Mouse (Mus musculus) forebrain, embryonic 11.5 days (tissue): ENCODE measurements around the gene Pbx1. TPM values are rescaled to one million over a fixed set of nuclear protein-coding genes. Genes with fewer than 3 reads are reported as not detected.

Source experiments
- ATAC-seq: fragments of 200-750 bp; cut with Nextera tagmentation; replicated peaks from 2 replicates; pipeline ENCODE4 v1.8.0; 2017; ENCODE audit warnings: moderate TSS enrichment; ENCODE audit not compliant: low FRiP score
- DNase-seq: peaks from one replicate; pipeline ENCODE4 v3.0.0-alpha.2; 2017; ENCODE audit warnings: low spot score
- H3K27ac ChIP-seq: fragments of 300-500 bp; sonication (generic); 2 replicates; pipeline ENCODE4 v1.5.1; 2014; ENCODE audit warnings: low read depth, low read length
- H3K27me3 ChIP-seq: fragments of 300-500 bp; sonication (generic); 2 replicates; pipeline ENCODE4 v1.6.1; 2014; ENCODE audit warnings: mild to moderate bottlenecking, low read length, mixed read lengths; ENCODE audit not compliant: control insufficient read depth, insufficient read depth
- H3K36me3 ChIP-seq: fragments of 300-500 bp; sonication (generic); 2 replicates; pipeline ENCODE4 v1.6.1; 2014; ENCODE audit warnings: mild to moderate bottlenecking, low read length, moderate library complexity, mixed read lengths; ENCODE audit not compliant: control insufficient read depth, insufficient read depth
- H3K4me1 ChIP-seq: fragments of 300-500 bp; sonication (generic); replicated peaks from 2 replicates; pipeline ENCODE4 v1.6.1; 2014; ENCODE audit warnings: low read length, mixed read lengths; ENCODE audit not compliant: control insufficient read depth, insufficient read depth
- H3K4me2 ChIP-seq: fragments of 300-500 bp; sonication (generic); 2 replicates; pipeline ENCODE4 v1.6.1; 2014; ENCODE audit warnings: low read depth, mild to moderate bottlenecking, low read length, moderate library complexity, mixed read lengths; ENCODE audit not compliant: severe bottlenecking
- H3K4me3 ChIP-seq: fragments of 300-500 bp; sonication (generic); 2 replicates; pipeline ENCODE4 v1.5.1; 2014; ENCODE audit warnings: low read depth, low read length
- H3K9ac ChIP-seq: fragments of 300-500 bp; sonication (generic); 2 replicates; pipeline ENCODE4 v1.6.1; 2014; ENCODE audit warnings: low read length
- H3K9me3 ChIP-seq: fragments of 300-500 bp; sonication (generic); 2 replicates; pipeline ENCODE4 v1.6.1; 2016; ENCODE audit warnings: low read length, mixed read lengths; ENCODE audit not compliant: control insufficient read depth
- WGBS: fragments of 180-500 bp; shearing (Covaris S2); extraction: QIAGEN DNeasy Blood & Tissue Kit; methylation state at CpG from one replicate; pipeline ENCODE4 v1.1.7; 2014; 5-methylcytosine and 5-hydroxymethylcytosine counted together
- polyA plus RNA-seq: library from polyadenylated mRNA; unstranded; fragments of >200 nt; fragmentation: Nextera tagmentation; extraction: Ambion mirVana; gene quantifications from 2 replicates; pipeline ENCODE4 v1.2.1, GENCODE M21; 2014

The Pbx1 gene
- polyA plus RNA-seq, 1 experiment from 2014 or later, result 51.1 TPM

DNA sequence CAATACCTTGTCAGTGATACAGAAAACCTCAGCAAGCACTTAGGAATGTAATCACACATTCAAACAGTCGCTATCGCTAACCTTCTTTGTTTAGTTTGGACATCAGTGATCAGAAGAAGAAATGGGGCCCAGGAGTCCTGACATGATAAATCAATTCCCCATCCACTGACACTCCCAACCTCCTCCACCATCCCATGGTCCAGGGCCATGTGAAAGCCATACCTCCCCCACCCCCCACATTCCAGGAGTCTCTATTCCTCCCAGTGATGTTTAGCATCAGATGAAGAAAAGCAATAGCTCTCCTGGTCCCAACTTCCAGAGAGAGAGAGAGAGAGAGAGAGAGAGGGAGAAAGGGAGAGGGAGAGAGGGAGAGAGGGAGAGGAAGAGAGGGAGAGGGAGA lies 28.5 kb downstream of the Pbx1 start:
- WGBS, result 81% methylated on average over 2 of the region's 2 CpGs
- Histone ChIP-seq H3K4me2 (no peak overlapping the region), H3K9me3 (no peaks in the 10 kb centered on the region), H3K27me3 (no peaks in the 10 kb centered on the region), H3K4me3 (no peak overlapping the region), H3K36me3 (no peaks in the 10 kb centered on the region; the same call in 1 of the 2 replicates), H3K4me1 (peaks cover 13% of the 10 kb centered on the region), H3K27ac (no peak overlapping the region), H3K9ac (no peak overlapping the region)
- ATAC-seq (no peak), DNase-seq (peak; percentile 23)

DNA sequence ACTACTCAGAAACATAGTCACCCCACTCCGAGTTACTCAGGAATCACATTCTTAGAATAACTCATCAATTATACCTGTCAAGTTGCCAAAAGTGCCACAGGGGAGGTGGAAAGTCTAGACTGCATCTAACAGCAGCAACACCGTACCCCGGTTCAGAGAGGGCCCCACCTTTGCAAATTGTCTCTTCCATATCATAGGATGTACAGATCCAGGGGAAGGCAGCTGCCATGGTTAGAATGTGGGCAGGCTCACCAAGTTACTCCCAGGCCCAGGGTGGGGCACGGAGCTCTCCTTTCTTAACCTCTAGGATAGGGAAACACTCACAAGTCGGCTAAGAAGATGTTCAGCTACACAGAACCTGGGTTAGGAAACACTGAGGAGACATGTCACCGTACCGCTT lies 29.4 kb downstream of the Pbx1 start:
- Histone ChIP-seq H3K9me3 (no peaks in the 10 kb centered on the region), H3K4me3 (no peak overlapping the region), H3K9ac (no peak overlapping the region), H3K27ac (no peak overlapping the region), H3K4me1 (peaks cover 13% of the 10 kb centered on the region), H3K4me2 (no peak overlapping the region), H3K36me3 (no peaks in the 10 kb centered on the region; the same call in 1 of the 2 replicates), H3K27me3 (no peaks in the 10 kb centered on the region)
- 73% methylated on average over 7 of the region's 7 CpGs for WGBS
- DNase-seq (peak; percentile 54), ATAC-seq (no peak)

DNA sequence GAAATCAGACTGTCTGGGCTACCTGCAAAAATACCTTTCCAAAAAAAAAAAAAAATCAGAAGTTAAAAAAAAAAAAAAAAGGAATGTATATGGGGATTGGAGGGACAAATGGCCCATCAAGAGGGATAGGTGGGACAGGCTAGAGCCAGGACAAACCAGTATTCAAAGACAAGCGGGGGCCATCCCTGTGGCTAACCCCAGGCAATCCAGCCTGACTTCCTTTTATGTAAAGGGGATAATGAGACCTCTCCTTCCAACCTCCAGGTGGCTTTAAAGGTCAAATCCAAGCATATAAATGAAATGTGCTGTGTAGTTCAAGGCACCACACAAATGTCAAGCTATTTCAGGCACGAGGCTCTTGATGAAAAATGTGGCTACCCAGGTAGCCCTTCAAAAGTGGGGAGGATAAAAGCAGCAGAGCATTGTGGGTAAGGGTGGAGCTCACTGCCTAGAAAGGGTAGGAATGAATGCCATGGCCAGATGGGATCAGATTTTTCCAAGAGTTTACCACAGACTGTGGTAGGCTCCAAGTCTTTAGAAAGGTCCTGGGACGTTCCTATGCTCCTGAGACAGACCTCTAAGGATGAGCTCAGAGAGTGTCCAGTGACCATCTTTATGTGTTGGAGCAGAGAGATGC lies 36.4 kb downstream of the Pbx1 start:
- Histone ChIP-seq H3K9me3 (no peaks in the 10 kb centered on the region), H3K9ac (no peak overlapping the region), H3K4me3 (no peak overlapping the region), H3K4me1 (peaks cover 31% of the 10 kb centered on the region), H3K27me3 (no peaks in the 10 kb centered on the region), H3K27ac (no peak overlapping the region), H3K4me2 (no peak overlapping the region), H3K36me3 (no peaks in the 10 kb centered on the region; the same call in 1 of the 2 replicates)
- ATAC-seq (no peak), DNase-seq (no peak)
- WGBS, result 63% methylated on average over 3 of the region's 3 CpGs

DNA sequence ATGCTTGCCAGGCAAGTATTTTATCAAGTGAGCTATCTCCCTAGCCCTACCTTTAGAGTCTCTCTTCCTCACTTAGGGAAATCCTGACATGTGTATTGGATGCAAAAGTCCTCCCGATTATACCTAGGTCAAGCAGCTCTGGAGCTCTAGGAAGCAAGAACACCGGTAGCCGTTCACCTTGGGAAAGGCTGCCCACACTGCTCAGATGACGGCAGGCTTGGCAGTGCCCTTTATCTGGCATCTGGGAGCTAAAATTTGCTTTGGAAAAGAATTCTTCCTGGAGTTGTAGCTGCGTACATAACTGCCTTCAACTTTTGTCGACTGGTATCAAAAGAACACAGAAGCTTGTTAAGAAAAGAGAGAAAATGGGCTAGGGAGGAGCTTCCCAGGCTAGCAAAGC lies 37.5 kb downstream of the Pbx1 start:
- DNase-seq (no peak), ATAC-seq (no peak)
- Histone ChIP-seq H3K4me2 (no peak overlapping the region), H3K36me3 (no peaks in the 10 kb centered on the region), H3K4me3 (no peak overlapping the region), H3K9ac (no peak overlapping the region), H3K27me3 (no peaks in the 10 kb centered on the region), H3K27ac (no peak overlapping the region), H3K4me1 (peaks cover 31% of the 10 kb centered on the region), H3K9me3 (no peaks in the 10 kb centered on the region)
- WGBS, result 73% methylated on average over 6 of the region's 6 CpGs

DNA sequence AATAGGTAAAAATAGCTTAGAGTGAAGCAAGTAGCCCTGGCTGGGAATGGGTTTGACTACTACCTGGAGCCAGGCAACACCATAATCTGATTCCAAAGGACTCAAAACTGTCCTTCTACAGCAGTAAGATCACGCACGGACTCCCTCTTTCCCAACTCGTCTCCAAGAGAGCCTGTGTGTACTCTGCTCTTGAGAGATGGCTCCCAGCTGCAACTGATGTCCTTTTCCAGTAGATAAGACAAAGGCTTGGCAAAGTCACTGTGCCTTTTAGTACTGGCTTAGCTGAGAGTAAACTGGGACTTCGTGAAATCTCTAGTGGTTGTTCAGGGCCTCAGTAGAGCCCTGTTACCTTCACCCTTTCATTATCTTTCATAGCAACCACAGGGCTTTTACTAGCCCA lies 38.6 kb downstream of the Pbx1 start:
- no peak for ATAC-seq
- Histone ChIP-seq H3K4me1 (peaks cover 31% of the 10 kb centered on the region), H3K9me3 (no peaks in the 10 kb centered on the region), H3K4me3 (no peak overlapping the region), H3K27me3 (no peaks in the 10 kb centered on the region), H3K9ac (no peak overlapping the region), H3K27ac (peak overlapping the region; percentile 88), H3K4me2 (no peak overlapping the region), H3K36me3 (no peaks in the 10 kb centered on the region)
- 62% methylated on average over 4 of the region's 4 CpGs for WGBS
- DNase-seq, result no peak

DNA sequence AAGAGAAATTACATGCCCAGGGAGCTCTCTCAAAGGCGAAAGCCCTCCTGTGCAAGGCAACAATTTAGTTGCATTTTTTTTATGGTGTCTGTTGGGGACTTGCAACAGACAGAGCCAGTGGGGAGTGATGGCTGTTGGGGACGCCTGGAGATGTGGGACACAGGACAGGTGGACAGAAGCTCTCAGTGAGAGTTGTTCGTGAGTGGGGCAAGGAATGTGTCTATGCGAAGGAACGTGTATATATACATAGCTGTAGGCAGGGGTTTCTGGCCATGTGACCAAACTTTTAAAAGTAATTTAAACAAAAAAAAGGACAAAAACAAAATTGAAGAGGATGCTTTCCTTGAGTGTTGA lies 39.6 kb downstream of the Pbx1 start:
- peak overlapping the region; percentile 28; the same call in 1 of the 2 replicates for H3K4me2 ChIP-seq

DNA sequence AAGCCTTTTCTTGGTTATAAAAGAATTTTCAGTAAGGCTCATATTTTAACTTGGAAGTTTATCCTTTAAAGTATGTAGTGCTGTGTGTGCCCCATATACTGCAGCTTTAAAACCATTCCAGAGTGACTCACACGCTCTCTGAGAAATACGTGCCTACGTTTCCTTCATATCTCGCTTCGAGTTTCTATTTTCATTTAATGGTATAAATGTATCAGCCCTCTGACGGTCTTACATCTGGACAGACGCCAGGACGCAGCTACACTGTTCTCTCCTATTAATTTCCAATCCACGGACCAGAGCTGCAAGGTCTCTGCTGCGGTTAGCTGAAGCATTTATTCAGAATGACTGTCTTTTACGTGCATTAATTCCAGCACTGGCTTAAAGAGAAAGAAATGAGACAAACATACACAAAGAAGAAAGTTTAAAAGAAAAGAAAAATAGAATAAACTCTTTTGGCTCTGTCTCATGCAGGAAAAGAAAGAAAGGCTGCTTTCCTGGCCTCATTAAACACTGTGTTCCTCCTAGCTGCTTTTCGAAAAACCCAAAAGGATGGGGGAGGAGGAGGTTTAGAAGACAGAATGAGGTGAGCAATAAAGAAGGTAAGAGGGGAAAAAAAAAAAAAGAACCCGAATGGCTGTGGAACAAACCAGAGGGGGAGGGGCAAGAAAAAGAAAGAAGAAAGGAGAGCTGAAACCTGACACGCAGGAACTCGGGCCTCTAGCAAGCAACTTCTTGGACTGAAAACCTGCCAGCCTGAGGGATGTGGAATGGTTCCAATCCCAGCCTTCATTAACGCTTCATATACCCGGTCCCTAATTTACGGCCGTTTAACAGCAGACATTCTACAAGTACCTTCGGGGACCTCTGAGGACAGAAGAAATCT lies 40.2 kb downstream of the Pbx1 start:
- H3K27ac ChIP-seq, result peak overlapping the region; percentile 88
- ATAC-seq, result peak; percentile 81
- DNase-seq, result peak; percentile 78
- WGBS, result 17% methylated on average over 20 of the region's 20 CpGs
- no peaks in the 10 kb centered on the region for H3K27me3 ChIP-seq
- peak overlapping the region; percentile 28 for H3K9ac ChIP-seq
- H3K36me3 ChIP-seq, result no peaks in the 10 kb centered on the region
- no peak overlapping the region for H3K4me3 ChIP-seq
- H3K4me1 ChIP-seq, result peaks cover 33% of the 10 kb centered on the region
- H3K9me3 ChIP-seq, result no peaks in the 10 kb centered on the region
- H3K4me2 ChIP-seq, result peak overlapping the region; percentile 28; the same call in 1 of the 2 replicates

More for the DNA sequence above, 39.6 kb downstream of the Pbx1 start:
- WGBS, result 22% methylated on average over 5 of the region's 5 CpGs
- H3K36me3 ChIP-seq, result no peaks in the 10 kb centered on the region
- ATAC-seq, result peak; percentile 50
- H3K4me3 ChIP-seq, result no peak overlapping the region
- no peaks in the 10 kb centered on the region for H3K27me3 ChIP-seq
- H3K9ac ChIP-seq, result peak overlapping the region; percentile 28
- DNase-seq, result no peak
- no peaks in the 10 kb centered on the region for H3K9me3 ChIP-seq
- H3K4me1 ChIP-seq, result peaks cover 31% of the 10 kb centered on the region
- H3K27ac ChIP-seq, result peak overlapping the region; percentile 88

DNA sequence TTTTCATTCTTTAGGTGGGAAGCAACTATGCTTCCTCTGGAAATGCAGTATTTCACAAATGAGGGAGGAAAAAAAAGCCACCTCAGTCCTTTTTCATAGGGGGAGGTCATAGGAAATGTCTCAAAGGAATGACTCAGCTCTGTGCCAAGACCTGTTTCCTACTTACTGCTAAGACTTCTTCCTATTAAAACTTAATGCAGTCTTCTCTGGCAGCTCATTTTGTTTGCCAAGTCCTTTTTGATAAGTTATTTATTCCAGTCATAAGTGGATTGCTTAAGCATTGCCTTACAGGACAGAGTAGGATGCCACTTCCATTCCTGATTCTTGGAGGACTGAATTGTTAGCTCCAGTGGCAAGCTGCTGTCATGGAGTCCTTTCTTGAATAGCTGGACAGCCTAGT lies 41.3 kb downstream of the Pbx1 start:
- Histone ChIP-seq H3K4me2 (no peak overlapping the region), H3K27ac (no peak overlapping the region), H3K36me3 (no peaks in the 10 kb centered on the region), H3K27me3 (no peaks in the 10 kb centered on the region), H3K4me1 (peaks cover 38% of the 10 kb centered on the region), H3K9ac (no peak overlapping the region), H3K4me3 (no peak overlapping the region), H3K9me3 (no peaks in the 10 kb centered on the region)
- no peak for DNase-seq
- no peak for ATAC-seq
